Mouse (Mus musculus) midbrain, embryonic 12.5 days (tissue): ENCODE measurements around the gene St8sia1. TPM values are rescaled to one million over a fixed set of nuclear protein-coding genes. Genes with fewer than 3 reads are reported as not detected.

Source experiments
- ATAC-seq: fragments of 200-750 bp; cut with Nextera tagmentation; 2 replicates; pipeline ENCODE4 v1.8.0; 2017; ENCODE audit warnings: low read depth, moderate TSS enrichment, moderate library complexity; ENCODE audit not compliant: low FRiP score
- H3K27ac ChIP-seq: fragments of 300-500 bp; sonication (generic); replicated peaks from 2 replicates; pipeline ENCODE4 v1.5.1; 2016; ENCODE audit warnings: mild to moderate bottlenecking
- H3K27me3 ChIP-seq: fragments of 300-500 bp; sonication (generic); 2 replicates; pipeline ENCODE4 v1.6.1; 2016; ENCODE audit warnings: mild to moderate bottlenecking
- H3K36me3 ChIP-seq: fragments of 300-500 bp; sonication (generic); 2 replicates; pipeline ENCODE4 v1.6.1; 2016
- H3K4me1 ChIP-seq: fragments of 300-500 bp; sonication (generic); 2 replicates; pipeline ENCODE4 v1.6.1; 2016
- H3K4me2 ChIP-seq: fragments of 300-500 bp; sonication (generic); replicated peaks from 2 replicates; pipeline ENCODE4 v1.6.1; 2016; ENCODE audit warnings: mild to moderate bottlenecking, moderate library complexity
- H3K4me3 ChIP-seq: fragments of 300-500 bp; sonication (generic); 2 replicates; pipeline ENCODE4 v1.5.1; 2016; ENCODE audit warnings: mild to moderate bottlenecking
- H3K9ac ChIP-seq: fragments of 300-500 bp; sonication (generic); replicated peaks from 2 replicates; pipeline ENCODE4 v1.6.1; 2016; ENCODE audit warnings: mild to moderate bottlenecking, moderate library complexity
- H3K9me3 ChIP-seq: fragments of 300-500 bp; sonication (generic); 2 replicates; pipeline ENCODE4 v1.6.1; 2016; ENCODE audit warnings: mild to moderate bottlenecking
- WGBS: fragments of 180-500 bp; shearing (Covaris S2); methylation state at CpG from one replicate; pipeline ENCODE4 v1.1.7; 2016; 5-methylcytosine and 5-hydroxymethylcytosine counted together
- polyA plus RNA-seq: library from polyadenylated mRNA; unstranded; fragments of >200 nt; fragmentation: Nextera tagmentation; extraction: Ambion mirVana; gene quantifications from 2 replicates; pipeline ENCODE4 v1.2.1, GENCODE M21; 2016

The St8sia1 gene
- polyA plus RNA-seq, 1 experiment from 2014 or later: 7.9 TPM

DNA sequence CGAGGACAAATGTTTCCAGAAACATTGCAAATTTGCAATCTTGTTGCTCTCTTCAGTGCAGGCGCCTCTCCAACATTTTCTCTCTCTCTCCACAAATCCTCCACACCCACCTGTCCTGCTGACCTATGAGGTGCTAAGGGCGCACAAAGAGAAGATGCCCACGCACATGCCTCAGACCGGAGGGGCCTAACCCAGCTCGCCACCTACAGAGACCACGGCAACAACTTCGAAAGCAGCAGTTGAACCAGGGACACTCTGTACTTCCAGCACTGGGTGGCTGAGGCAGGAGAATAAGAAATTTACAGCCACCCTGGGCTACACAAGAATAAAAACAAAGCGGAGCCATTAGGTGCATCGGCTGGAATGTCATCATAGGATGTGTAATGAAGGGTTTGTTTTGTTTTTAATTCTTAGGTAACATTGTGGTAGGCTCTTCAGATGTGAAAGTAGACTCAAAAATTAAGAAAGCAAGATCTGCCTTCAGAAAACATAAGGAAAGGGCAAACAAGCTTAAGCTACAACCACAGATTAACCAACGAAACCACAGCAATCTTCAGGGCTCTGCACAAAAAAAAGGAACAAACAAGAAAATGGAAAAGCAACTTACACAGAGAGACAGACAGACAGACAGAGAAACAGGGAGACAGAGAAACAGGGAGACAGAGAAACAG lies 47.8 kb downstream of the St8sia1 start:
- ATAC-seq: no peak
- Histone ChIP-seq H3K9ac (no peak overlapping the region), H3K4me3 (no peak overlapping the region), H3K36me3 (no peaks in the 10 kb centered on the region), H3K4me1 (0 out of 2 replicates have a peak, but pooled peaks cover 2% of the 10 kb centered on the region), H3K27me3 (no peaks in the 10 kb centered on the region), H3K27ac (no peak overlapping the region), H3K4me2 (no peak overlapping the region), H3K9me3 (no peaks in the 10 kb centered on the region)
- WGBS: 90% methylated on average over 11 of the region's 11 CpGs

- H3K27ac ChIP-seq: no peak overlapping the region
- no peak overlapping the region for H3K4me3 ChIP-seq
- no peak overlapping the region for H3K4me2 ChIP-seq
- ATAC-seq: no peak
- H3K36me3 ChIP-seq: 0 out of 2 replicates have a peak, but pooled peaks cover 6% of the 10 kb centered on the region
- H3K9me3 ChIP-seq: no peaks in the 10 kb centered on the region
- H3K9ac ChIP-seq: no peak overlapping the region
- 0 out of 2 replicates have a peak, but pooled peaks cover 2% of the 10 kb centered on the region for H3K4me1 ChIP-seq
- H3K27me3 ChIP-seq: no peaks in the 10 kb centered on the region
- WGBS: 79% methylated on average over 5 of the region's 5 CpGs
These were observed 48.8 kb downstream of the St8sia1 start for GRCm38 (mm10) chr6:142915464-142915863.

GRCm38 (mm10) chr6:142914676-142915075 lies 49.6 kb downstream of the St8sia1 start:
- Histone ChIP-seq H3K27ac (no peak overlapping the region), H3K36me3 (0 out of 2 replicates have a peak, but pooled peaks cover 8% of the 10 kb centered on the region), H3K9ac (no peak overlapping the region), H3K27me3 (no peaks in the 10 kb centered on the region), H3K9me3 (no peaks in the 10 kb centered on the region), H3K4me2 (no peak overlapping the region), H3K4me1 (0 out of 2 replicates have a peak, but pooled peaks cover 2% of the 10 kb centered on the region), H3K4me3 (no peak overlapping the region)
- WGBS: 91% methylated on average over 10 of the region's 10 CpGs
- no peak for ATAC-seq

- 92% methylated on average over 3 of the region's 3 CpGs for WGBS
- no peak overlapping the region for H3K4me2 ChIP-seq
- H3K4me1 ChIP-seq: 0 out of 2 replicates have a peak, but pooled peaks cover 2% of the 10 kb centered on the region
- H3K9ac ChIP-seq: no peak overlapping the region
- H3K27me3 ChIP-seq: no peaks in the 10 kb centered on the region
- H3K27ac ChIP-seq: no peak overlapping the region
- H3K9me3 ChIP-seq: no peaks in the 10 kb centered on the region
- 0 out of 2 replicates have a peak, but pooled peaks cover 8% of the 10 kb centered on the region for H3K36me3 ChIP-seq
- ATAC-seq: no peak
- no peak overlapping the region for H3K4me3 ChIP-seq
These were observed 53.0 kb downstream of the St8sia1 start for GRCm38 (mm10) chr6:142911263-142911662.

- Histone ChIP-seq H3K4me3 (no peak overlapping the region), H3K4me2 (no peak overlapping the region), H3K9me3 (no peaks in the 10 kb centered on the region), H3K9ac (no peak overlapping the region), H3K36me3 (0 out of 2 replicates have a peak, but pooled peaks cover 8% of the 10 kb centered on the region), H3K4me1 (0 out of 2 replicates have a peak, but pooled peaks cover 2% of the 10 kb centered on the region), H3K27me3 (no peaks in the 10 kb centered on the region), H3K27ac (no peak overlapping the region)
- WGBS: 93% methylated on average over 7 of the region's 7 CpGs
- ATAC-seq: no peak
These were observed 53.5 kb downstream of the St8sia1 start for GRCm38 (mm10) chr6:142910721-142911120.

GRCm38 (mm10) chr6:142909771-142910105 lies 54.5 kb downstream of the St8sia1 start:
- Histone ChIP-seq H3K9me3 (no peaks in the 10 kb centered on the region), H3K4me3 (no peak overlapping the region), H3K4me2 (no peak overlapping the region), H3K36me3 (0 out of 2 replicates have a peak, but pooled peaks cover 8% of the 10 kb centered on the region), H3K27me3 (no peaks in the 10 kb centered on the region), H3K9ac (no peak overlapping the region), H3K4me1 (0 out of 2 replicates have a peak, but pooled peaks cover 1% of the 10 kb centered on the region), H3K27ac (no peak overlapping the region)
- ATAC-seq: no peak
- 86% methylated on average over 3 of the region's 3 CpGs for WGBS

GRCm38 (mm10) chr6:142908911-142909770 lies 55.1 kb downstream of the St8sia1 start:
- no peak overlapping the region for H3K4me2 ChIP-seq
- 0 out of 2 replicates have a peak, but pooled peaks cover 8% of the 10 kb centered on the region for H3K36me3 ChIP-seq
- no peaks in the 10 kb centered on the region for H3K4me1 ChIP-seq
- no peak overlapping the region for H3K27ac ChIP-seq
- H3K9ac ChIP-seq: no peak overlapping the region
- WGBS: 86% methylated on average over 5 of the region's 5 CpGs
- H3K27me3 ChIP-seq: no peaks in the 10 kb centered on the region
- ATAC-seq: no peak
- H3K4me3 ChIP-seq: no peak overlapping the region
- H3K9me3 ChIP-seq: no peaks in the 10 kb centered on the region

DNA sequence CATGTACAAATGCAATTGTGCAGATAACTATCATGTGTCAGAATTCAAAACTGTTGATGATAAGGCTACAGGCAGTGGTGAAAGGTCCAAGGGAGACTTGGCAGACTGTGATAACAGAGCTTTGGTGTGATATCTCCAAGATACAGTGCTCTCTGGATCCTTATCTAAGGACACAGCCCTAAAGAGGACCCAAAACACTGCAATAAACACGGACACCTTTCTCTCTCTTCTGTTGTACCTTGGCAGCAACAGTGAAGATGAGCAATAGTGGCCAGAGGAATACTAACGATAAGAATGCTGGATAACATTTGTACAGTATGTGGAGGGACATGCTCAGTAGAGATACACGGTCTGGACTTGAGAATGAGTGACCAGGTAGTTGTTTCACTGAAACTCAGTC lies 55.8 kb downstream of the St8sia1 start:
- H3K36me3 ChIP-seq: 0 out of 2 replicates have a peak, but pooled peaks cover 8% of the 10 kb centered on the region
- no peaks in the 10 kb centered on the region for H3K4me1 ChIP-seq
- H3K9ac ChIP-seq: no peak overlapping the region
- ATAC-seq: no peak
- no peaks in the 10 kb centered on the region for H3K9me3 ChIP-seq
- H3K4me3 ChIP-seq: no peak overlapping the region
- no peak overlapping the region for H3K27ac ChIP-seq
- no peaks in the 10 kb centered on the region for H3K27me3 ChIP-seq
- no peak overlapping the region for H3K4me2 ChIP-seq
- 90% methylated on average over 3 of the region's 3 CpGs for WGBS

- ATAC-seq: no peak
- Histone ChIP-seq H3K27me3 (no peaks in the 10 kb centered on the region), H3K4me2 (no peak overlapping the region), H3K4me3 (no peak overlapping the region), H3K4me1 (no peaks in the 10 kb centered on the region), H3K9ac (no peak overlapping the region), H3K9me3 (no peaks in the 10 kb centered on the region), H3K27ac (no peak overlapping the region), H3K36me3 (peaks cover 3% of the 10 kb centered on the region; the same call in 1 of the 2 replicates)
- WGBS: 85% methylated on average over 3 of the region's 3 CpGs
These were observed 68.9 kb downstream of the St8sia1 start for GRCm38 (mm10) chr6:142895371-142895770.

GRCm38 (mm10) chr6:142893716-142894115 lies 70.5 kb downstream of the St8sia1 start:
- H3K9me3 ChIP-seq: no peaks in the 10 kb centered on the region
- H3K36me3 ChIP-seq: peaks cover 3% of the 10 kb centered on the region; the same call in 1 of the 2 replicates
- 86% methylated on average over 4 of the region's 4 CpGs for WGBS
- H3K4me2 ChIP-seq: no peak overlapping the region
- H3K9ac ChIP-seq: no peak overlapping the region
- no peaks in the 10 kb centered on the region for H3K4me1 ChIP-seq
- no peak overlapping the region for H3K4me3 ChIP-seq
- H3K27me3 ChIP-seq: no peaks in the 10 kb centered on the region
- ATAC-seq: no peak
- no peak overlapping the region for H3K27ac ChIP-seq

DNA sequence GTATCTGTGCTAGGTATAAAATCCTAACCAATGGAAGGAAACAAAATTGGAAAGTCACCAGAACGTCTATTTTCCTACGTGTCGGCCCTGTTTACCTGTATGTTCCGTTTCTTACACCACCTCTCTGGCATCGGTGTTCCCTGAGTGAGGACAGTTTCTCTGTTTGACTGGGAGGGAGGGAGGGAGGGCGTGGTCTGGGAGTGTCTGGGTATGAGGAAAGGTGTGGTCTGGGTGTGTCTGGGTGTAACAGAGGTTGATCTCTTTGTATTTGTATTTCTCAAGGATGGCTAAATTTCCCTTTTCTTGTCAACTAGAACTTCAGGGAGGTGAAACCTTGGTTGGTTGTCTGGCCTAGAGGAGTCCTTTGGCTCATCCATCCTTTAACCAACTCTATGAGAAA lies 73.9 kb downstream of the St8sia1 start:
- no peaks in the 10 kb centered on the region for H3K4me1 ChIP-seq
- H3K4me2 ChIP-seq: no peak overlapping the region
- 91% methylated on average over 6 of the region's 6 CpGs for WGBS
- H3K4me3 ChIP-seq: no peak overlapping the region
- no peaks in the 10 kb centered on the region for H3K9me3 ChIP-seq
- no peak overlapping the region for H3K9ac ChIP-seq
- no peak for ATAC-seq
- H3K36me3 ChIP-seq: 0 out of 2 replicates have a peak, but pooled peaks cover 3% of the 10 kb centered on the region
- no peak overlapping the region for H3K27ac ChIP-seq
- H3K27me3 ChIP-seq: no peaks in the 10 kb centered on the region
